Mouse (Mus musculus) ES-Bruce4 (cell line): ENCODE data around the gene Acacb. TPM values are rescaled to one million over a fixed set of nuclear protein-coding genes. Genes with fewer than 3 reads are reported as not detected.

ENCODE experiments used
- H3K27ac ChIP-seq: 2 replicates; pipeline ENCODE4 v1.5.1; 2012; ENCODE audit warnings: low read length, inconsistent platforms; ENCODE audit not compliant: insufficient read depth
- H3K27me3 ChIP-seq: 2 replicates; pipeline ENCODE4 v1.6.1; 2012; ENCODE audit warnings: mild to moderate bottlenecking, low read length, inconsistent platforms; ENCODE audit not compliant: control insufficient read depth, poor library complexity, insufficient read depth, severe bottlenecking
- H3K36me3 ChIP-seq: 2 replicates; pipeline ENCODE4 v1.6.1; 2012; ENCODE audit warnings: inconsistent platforms, mild to moderate bottlenecking, low read length, moderate library complexity; ENCODE audit not compliant: control insufficient read depth, poor library complexity, insufficient read depth, severe bottlenecking
- H3K4me1 ChIP-seq: one replicate; pipeline ENCODE4 v1.8.1; 2011; ENCODE audit warnings: low read length; ENCODE audit not compliant: control insufficient read depth, insufficient read depth
- H3K4me3 ChIP-seq: 2 replicates; pipeline ENCODE4 v1.5.1; 2011; ENCODE audit warnings: low read depth, mild to moderate bottlenecking, low read length
- H3K9ac ChIP-seq: 2 replicates; pipeline ENCODE4 v1.6.1; 2012; ENCODE audit warnings: low read depth, mild to moderate bottlenecking, inconsistent platforms; ENCODE audit not compliant: poor library complexity, severe bottlenecking
- H3K9me3 ChIP-seq: replicated peaks from 2 replicates; pipeline ENCODE4 v1.6.1; 2012; ENCODE audit warnings: mild to moderate bottlenecking, low read length, inconsistent platforms; ENCODE audit not compliant: control insufficient read depth, poor library complexity, insufficient read depth, severe bottlenecking
- CTCF ChIP-seq: IDR thresholded peaks from one replicate; pipeline ENCODE4 v1.8.1; 2011; ENCODE audit warnings: low read depth, low read length
- EP300 ChIP-seq: IDR thresholded peaks from 2 replicates; pipeline ENCODE4 v1.6.1; 2011; ENCODE audit warnings: low read depth, low read length; ENCODE audit not compliant: insufficient read depth
- POLR2A ChIP-seq: IDR thresholded peaks from one replicate; pipeline ENCODE4 v1.8.1; 2011; ENCODE audit warnings: low read length; ENCODE audit not compliant: insufficient read depth
- polyA plus RNA-seq: library from polyadenylated mRNA; stranded (reverse); fragments of >200 nt; gene quantifications from 2 replicates; pipeline ENCODE4 v1.2.4, GENCODE M21; 2011; ENCODE audit warnings: low read depth; ENCODE audit not compliant: missing spikeins, insufficient read depth, insufficient read length

The Acacb gene
- polyA plus RNA-seq, 1 experiment = 9.3 TPM

- Histone ChIP-seq H3K36me3 (no peaks in the 10 kb centered on the region), H3K27ac (no peak overlapping the region), H3K27me3 (no peaks in the 10 kb centered on the region), H3K9ac (no peak overlapping the region), H3K4me3 (no peak overlapping the region), H3K4me1 (no peaks in the 10 kb centered on the region), H3K9me3 (no peaks in the 10 kb centered on the region)
- no peak for TF ChIP-seq POLR2A
- TF ChIP-seq CTCF = no peak
- no peak for TF ChIP-seq EP300
Observed at GRCm38 (mm10) chr5:114228901-114229300, 82.6 kb downstream of the Acacb start.

DNA sequence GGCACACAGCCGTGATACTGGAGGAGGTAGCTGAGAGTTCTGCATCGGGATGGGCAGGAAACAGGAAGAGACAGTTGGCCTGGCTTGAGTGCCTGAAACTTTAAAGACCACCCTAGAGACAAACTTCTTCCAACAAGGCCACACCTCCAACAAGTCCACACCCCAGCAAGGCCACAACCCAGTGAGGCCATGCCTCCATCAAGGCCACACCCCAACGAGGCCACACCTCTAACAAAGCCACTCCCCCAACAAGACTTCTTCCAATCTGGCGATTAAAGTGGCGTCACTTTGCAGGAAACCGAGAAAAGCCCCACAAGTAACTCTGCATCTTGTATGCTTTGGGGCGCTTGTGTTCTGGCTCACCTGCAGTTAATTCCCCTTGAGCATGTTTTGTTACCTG lies 92.6 kb downstream of the Acacb start:
- H3K36me3 ChIP-seq = no peaks in the 10 kb centered on the region
- no peaks in the 10 kb centered on the region for H3K9me3 ChIP-seq
- no peaks in the 10 kb centered on the region for H3K4me1 ChIP-seq
- H3K4me3 ChIP-seq = peak overlapping the region; percentile 30
- no peak overlapping the region for H3K27ac ChIP-seq
- no peak for TF ChIP-seq EP300
- no peak for TF ChIP-seq CTCF
- no peak for TF ChIP-seq POLR2A
- H3K9ac ChIP-seq = no peak overlapping the region
- H3K27me3 ChIP-seq = no peaks in the 10 kb centered on the region

DNA sequence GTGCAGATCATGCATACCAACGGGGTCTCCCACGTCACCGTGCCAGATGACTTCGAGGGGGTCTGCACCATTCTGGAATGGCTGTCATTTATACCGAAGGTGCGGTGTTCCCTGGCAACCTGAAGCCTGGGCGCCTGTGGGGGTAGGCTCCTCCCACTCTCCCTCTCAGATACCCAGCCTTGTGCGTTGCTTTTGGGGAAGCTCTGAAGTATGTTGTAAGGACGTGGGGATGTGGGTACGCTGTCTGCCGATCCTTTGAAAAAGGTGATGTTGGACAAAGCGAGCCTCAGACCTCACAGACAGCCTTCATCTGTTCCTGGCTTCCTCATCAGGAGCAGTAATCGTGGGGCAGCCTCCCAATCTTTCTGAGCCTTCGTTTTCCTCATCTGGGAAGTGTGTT lies 93.4 kb downstream of the Acacb start:
- no peak overlapping the region for H3K9ac ChIP-seq
- TF ChIP-seq POLR2A (no peak), CTCF (no peak), EP300 (no peak)
- H3K4me3 ChIP-seq = no peak overlapping the region
- H3K4me1 ChIP-seq = no peaks in the 10 kb centered on the region
- no peaks in the 10 kb centered on the region for H3K27me3 ChIP-seq
- no peak overlapping the region for H3K27ac ChIP-seq
- no peaks in the 10 kb centered on the region for H3K9me3 ChIP-seq
- H3K36me3 ChIP-seq = no peaks in the 10 kb centered on the region

GRCm38 (mm10) chr5:114246465-114246864 lies 100.1 kb downstream of the Acacb start:
- Histone ChIP-seq H3K27me3 (no peaks in the 10 kb centered on the region), H3K36me3 (no peaks in the 10 kb centered on the region), H3K9me3 (no peaks in the 10 kb centered on the region)

GRCm38 (mm10) chr5:114248174-114248589 lies 101.8 kb downstream of the Acacb start:
- Histone ChIP-seq H3K9me3 (no peaks in the 10 kb centered on the region), H3K27ac (no peak overlapping the region)
- TF ChIP-seq CTCF = peak; percentile 93
- TF ChIP-seq POLR2A = no peak
- TF ChIP-seq EP300 = 0 out of 2 replicates have a peak, but pooled peaks have one; percentile 9

More at GRCm38 (mm10) chr5:114246465-114246864, 100.1 kb downstream of the Acacb start:
- no peak overlapping the region for H3K4me3 ChIP-seq
- TF ChIP-seq EP300 = no peak
- TF ChIP-seq POLR2A = no peak
- TF ChIP-seq CTCF = no peak
- H3K9ac ChIP-seq = no peak overlapping the region
- H3K27ac ChIP-seq = no peak overlapping the region
- H3K4me1 ChIP-seq = no peaks in the 10 kb centered on the region

DNA sequence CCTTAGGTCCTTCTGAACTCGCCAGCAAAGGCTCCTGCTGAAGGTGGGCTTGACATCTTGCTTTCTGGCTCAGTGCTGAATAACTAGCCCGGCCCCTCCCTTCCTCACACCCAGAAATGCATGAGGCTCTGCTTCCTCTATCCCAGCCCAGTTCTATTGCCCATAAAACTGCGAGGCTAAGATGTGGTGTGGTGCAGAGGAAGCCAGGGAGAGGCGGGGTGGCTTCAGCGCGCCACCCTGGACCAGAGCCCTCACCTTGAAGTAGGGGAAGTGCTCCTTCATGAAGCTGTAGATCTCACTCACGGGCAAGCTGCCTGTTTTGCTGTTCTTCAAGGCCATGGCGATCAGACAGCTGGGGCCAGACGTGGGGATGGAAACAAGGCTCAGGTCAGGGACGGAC lies 113.2 kb downstream of the Acacb start:
- H3K27me3 ChIP-seq = no peaks in the 10 kb centered on the region
- H3K9me3 ChIP-seq = no peaks in the 10 kb centered on the region
- H3K27ac ChIP-seq = no peak overlapping the region
- H3K9ac ChIP-seq = no peak overlapping the region
- H3K4me1 ChIP-seq = no peaks in the 10 kb centered on the region
- no peaks in the 10 kb centered on the region for H3K36me3 ChIP-seq
- no peak for TF ChIP-seq CTCF
- no peak for TF ChIP-seq POLR2A
- no peak for TF ChIP-seq EP300
- H3K4me3 ChIP-seq = no peak overlapping the region

More at GRCm38 (mm10) chr5:114248174-114248589, 101.8 kb downstream of the Acacb start:
- Histone ChIP-seq H3K4me3 (peak overlapping the region; percentile 54), H3K27me3 (no peaks in the 10 kb centered on the region), H3K9ac (peak overlapping the region; percentile 28; the same call in 1 of the 2 replicates), H3K4me1 (no peaks in the 10 kb centered on the region), H3K36me3 (no peaks in the 10 kb centered on the region)
